Mouse (Mus musculus) cortical plate, adult 2 months (tissue): ENCODE data around the gene Plekha5.

Experiments
- CTCF ChIP-seq: fragments of 200-500 bp; IDR thresholded peaks from 2 replicates; pipeline ENCODE4 v1.5.1; 2011; ENCODE audit warnings: mild to moderate bottlenecking, control low read depth, low read length; ENCODE audit not compliant: insufficient read depth; ENCODE audit errors: extremely low read depth
- POLR2A ChIP-seq: fragments of 200-500 bp; IDR thresholded peaks from 2 replicates; pipeline ENCODE4 v1.6.1; 2011; ENCODE audit warnings: mild to moderate bottlenecking, low read length, control low read depth; ENCODE audit not compliant: insufficient read depth; ENCODE audit errors: extremely low read depth

DNA sequence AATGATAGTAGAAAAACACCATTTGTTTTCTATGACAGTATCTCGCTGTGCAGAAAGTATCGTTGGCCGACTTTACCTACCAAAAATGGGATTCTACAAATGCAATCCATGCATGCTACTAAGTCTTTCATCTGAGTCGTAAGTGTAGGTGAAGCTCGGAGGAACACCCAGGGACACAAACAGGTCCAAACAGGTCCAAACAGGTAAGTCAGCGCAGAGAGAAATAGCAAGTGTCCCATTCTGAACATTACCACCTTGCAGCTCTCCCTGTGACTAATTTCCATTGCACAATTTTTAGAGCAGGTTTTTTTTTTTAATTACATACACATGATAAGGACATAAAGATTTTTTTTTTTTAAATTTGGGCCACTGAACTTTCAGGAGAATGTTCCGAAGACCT, 27.2 kb upstream of the Plekha5 start:
- TF ChIP-seq POLR2A (no peak), CTCF (no peak)
